Mouse (Mus musculus): ENCODE measurements around the gene Vpreb1. TPM values are rescaled to one million over a fixed set of nuclear protein-coding genes. Genes with fewer than 3 reads are reported as not detected.
"Not testable (repeated sequence)": the region's sequence is repeated elsewhere in the genome, so short reads cannot be mapped to it uniquely, and the experiment has no call there.

Gene Vpreb1
- total and polyA plus RNA-seq, 2 experiments from 2014 or later = 0.95 to 0.97 TPM

GRCm38 (mm10) chr16:16870241-16870616 is 414 bp downstream of the Vpreb1 start:
- TF ChIP-seq CTCF (IDR thresholded peaks at IDR 0.05; ENCODE audit: low read depth) = no peak
- peak overlapping the region; percentile 84 for H3K9ac ChIP-seq
- peak; percentile 32 for ATAC-seq
- peak overlapping the region; percentile 79 for H3K4me3 ChIP-seq (ENCODE audit: low read depth, low read length)
- no peaks in the 10 kb centered on the region for H3K9me3 ChIP-seq (ENCODE audit: low read length)
- H3K4me1 ChIP-seq (ENCODE audit: insufficient read depth) = peaks cover 7% of the 10 kb centered on the region; the same call in 1 of the 2 replicates
- no peak for DNase-seq
- H3K27me3 ChIP-seq (ENCODE audit: insufficient read depth, low read length) = no peaks in the 10 kb centered on the region
- peak overlapping the region; percentile 78 for H3K4me2 ChIP-seq (ENCODE audit: low read depth)
- H3K36me3 ChIP-seq (ENCODE audit: insufficient read depth) = 0 out of 2 replicates have a peak, but pooled peaks cover 4% of the 10 kb centered on the region
- H3K27ac ChIP-seq (ENCODE audit: low read depth, low read length) = peak overlapping the region; percentile 92
- 33% methylated on average over 7 of the region's 7 CpGs for WGBS

GRCm38 (mm10) chr16:16865696-16866561 is 4.7 kb downstream of the Vpreb1 start:
- DNase-seq (no peak), ATAC-seq (no peak)
- H3K36me3 ChIP-seq (ENCODE audit: insufficient read depth) = no peaks in the 10 kb centered on the region
- WGBS = 58% methylated on average over 4 of the region's 5 CpGs
- no peaks in the 10 kb centered on the region for H3K4me1 ChIP-seq (ENCODE audit: insufficient read depth)
- no peaks in the 10 kb centered on the region for H3K27me3 ChIP-seq (ENCODE audit: insufficient read depth, low read length)
- no peak overlapping the region for H3K9ac ChIP-seq
- no peaks in the 10 kb centered on the region for H3K9me3 ChIP-seq (ENCODE audit: low read length)
- no peak overlapping the region for H3K4me3 ChIP-seq (ENCODE audit: low read depth, low read length)
- no peak overlapping the region for H3K27ac ChIP-seq (ENCODE audit: low read depth, low read length)
- no peak for TF ChIP-seq CTCF (IDR thresholded peaks at IDR 0.05; ENCODE audit: low read depth)
- H3K4me2 ChIP-seq (ENCODE audit: low read depth) = no peak overlapping the region

- H3K36me3 ChIP-seq (ENCODE audit: insufficient read depth) = no peaks in the 10 kb centered on the region
- H3K4me3 ChIP-seq (ENCODE audit: low read depth, low read length) = no peak overlapping the region
- no peak for ATAC-seq
- H3K27me3 ChIP-seq (ENCODE audit: insufficient read depth, low read length) = no peaks in the 10 kb centered on the region
- DNase-seq = no peak
- H3K9me3 ChIP-seq (ENCODE audit: low read length) = no peaks in the 10 kb centered on the region
- no peak for TF ChIP-seq CTCF (IDR thresholded peaks at IDR 0.05; ENCODE audit: low read depth)
- H3K4me1 ChIP-seq (ENCODE audit: insufficient read depth) = no peaks in the 10 kb centered on the region
- no peak overlapping the region for H3K9ac ChIP-seq
- no peak overlapping the region for H3K27ac ChIP-seq (ENCODE audit: low read depth, low read length)
- no peak overlapping the region for H3K4me2 ChIP-seq (ENCODE audit: low read depth)
Observed at GRCm38 (mm10) chr16:16865217-16865616, 5.4 kb downstream of the Vpreb1 start.

DNA sequence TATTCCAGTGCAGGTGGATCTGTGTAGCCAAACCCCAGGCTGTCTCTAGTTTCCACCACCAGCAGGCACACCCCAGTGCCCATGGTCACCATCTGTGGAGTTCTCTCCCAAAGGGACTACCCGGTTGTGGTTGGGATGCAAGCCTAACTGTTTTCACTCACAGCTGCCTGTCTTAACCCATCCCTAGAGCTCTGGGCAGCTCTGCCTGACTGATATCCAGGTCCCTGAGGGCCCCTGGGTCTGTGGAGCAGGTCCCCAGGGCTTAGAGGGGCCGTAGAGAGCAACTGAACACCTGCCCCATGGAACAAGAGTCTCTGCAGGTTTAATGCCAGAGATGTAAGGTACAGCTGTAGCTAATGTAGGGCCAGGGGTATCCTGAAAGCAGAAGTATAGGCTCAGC is 6.7 kb downstream of the Vpreb1 start, which contains the start of gene Igll1:
Gene Igll1 (minus strand): TSS at position 8 of the 400 bp plus-strand sequence.
- no peaks in the 10 kb centered on the region for H3K4me1 ChIP-seq (ENCODE audit: insufficient read depth)
- TF ChIP-seq CTCF (IDR thresholded peaks at IDR 0.05; ENCODE audit: low read depth) = no peak
- no peak within 1 kb of the TSS for H3K4me2 ChIP-seq (ENCODE audit: low read depth)
- 77% methylated on average over 2 of the region's 2 CpGs for WGBS
- H3K27ac ChIP-seq (ENCODE audit: low read depth, low read length) = no peak within 1 kb of the TSS
- DNase-seq (no peak), ATAC-seq (no peak)
- no peaks in the 10 kb centered on the region for H3K27me3 ChIP-seq (ENCODE audit: insufficient read depth, low read length)
- no peaks in the 10 kb centered on the region for H3K36me3 ChIP-seq (ENCODE audit: insufficient read depth)
- H3K9ac ChIP-seq = no peak within 1 kb of the TSS
- no peak within 1 kb of the TSS for H3K4me3 ChIP-seq (ENCODE audit: low read depth, low read length)
- no peaks in the 10 kb centered on the region for H3K9me3 ChIP-seq (ENCODE audit: low read length)

GRCm38 (mm10) chr16:16862288-16862687 is 8.4 kb downstream of the Vpreb1 start:
- no peak overlapping the region for H3K27ac ChIP-seq (ENCODE audit: low read depth, low read length)
- no peak for TF ChIP-seq CTCF (IDR thresholded peaks at IDR 0.05; ENCODE audit: low read depth)
- H3K27me3 ChIP-seq (ENCODE audit: insufficient read depth, low read length) = no peaks in the 10 kb centered on the region
- no peaks in the 10 kb centered on the region for H3K36me3 ChIP-seq (ENCODE audit: insufficient read depth)
- ATAC-seq (no peak), DNase-seq (no peak)
- WGBS = 80% methylated on average over 3 of the region's 3 CpGs
- no peak overlapping the region for H3K9ac ChIP-seq
- H3K4me2 ChIP-seq (ENCODE audit: low read depth) = no peak overlapping the region
- H3K9me3 ChIP-seq (ENCODE audit: low read length) = no peaks in the 10 kb centered on the region
- no peak overlapping the region for H3K4me3 ChIP-seq (ENCODE audit: low read depth, low read length)
- H3K4me1 ChIP-seq (ENCODE audit: insufficient read depth) = no peaks in the 10 kb centered on the region

GRCm38 (mm10) chr16:16856731-16857476 is 13.7 kb downstream of the Vpreb1 start:
- no peak overlapping the region for H3K27ac ChIP-seq (ENCODE audit: low read depth, low read length)
- ATAC-seq (no peak), DNase-seq (no peak)
- H3K4me3 ChIP-seq (ENCODE audit: low read depth, low read length) = no peak overlapping the region
- H3K4me1 ChIP-seq (ENCODE audit: insufficient read depth) = no peaks in the 10 kb centered on the region
- TF ChIP-seq CTCF (IDR thresholded peaks at IDR 0.05; ENCODE audit: low read depth) = no peak
- no peaks in the 10 kb centered on the region for H3K36me3 ChIP-seq (ENCODE audit: insufficient read depth)
- H3K9ac ChIP-seq = no peak overlapping the region
- H3K4me2 ChIP-seq (ENCODE audit: low read depth) = no peak overlapping the region
- whole genome bisulfite sequencing = 80% methylated on average over 13 of the region's 13 CpGs
- H3K9me3 ChIP-seq (ENCODE audit: low read length) = no peaks in the 10 kb centered on the region
- no peaks in the 10 kb centered on the region for H3K27me3 ChIP-seq (ENCODE audit: insufficient read depth, low read length)

DNA sequence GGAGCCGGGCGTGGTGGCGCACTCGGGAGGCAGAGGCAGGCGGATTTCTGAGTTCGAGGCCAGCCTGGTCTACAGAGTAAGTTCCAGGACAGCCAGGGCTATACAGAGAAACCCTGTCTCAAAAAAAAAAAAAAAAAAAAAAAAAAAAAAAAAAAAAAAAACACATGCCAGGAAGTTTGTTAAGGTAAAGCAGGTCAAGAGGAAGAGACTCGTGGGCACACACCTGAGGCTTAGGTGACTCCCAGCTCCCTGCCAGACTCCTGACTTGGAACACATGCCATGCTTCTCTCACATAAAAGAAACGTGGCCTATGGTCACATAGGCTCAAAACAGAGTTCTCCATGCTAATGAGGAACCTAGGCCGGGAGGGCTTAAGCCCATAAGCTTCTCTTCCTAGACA is 14.6 kb downstream of the Vpreb1 start:
- WGBS = 87% methylated on average over 9 of the region's 9 CpGs
- not testable (repeated sequence) for H3K9ac ChIP-seq; H3K9me3 ChIP-seq (ENCODE audit: low read length); H3K4me1 ChIP-seq (ENCODE audit: insufficient read depth); ATAC-seq; DNase-seq; H3K27ac ChIP-seq (ENCODE audit: low read depth, low read length); H3K27me3 ChIP-seq (ENCODE audit: insufficient read depth, low read length); H3K4me2 ChIP-seq (ENCODE audit: low read depth); H3K36me3 ChIP-seq (ENCODE audit: insufficient read depth); H3K4me3 ChIP-seq (ENCODE audit: low read depth, low read length)
